Mouse (Mus musculus): ENCODE measurements around the gene Raver2.

DNA sequence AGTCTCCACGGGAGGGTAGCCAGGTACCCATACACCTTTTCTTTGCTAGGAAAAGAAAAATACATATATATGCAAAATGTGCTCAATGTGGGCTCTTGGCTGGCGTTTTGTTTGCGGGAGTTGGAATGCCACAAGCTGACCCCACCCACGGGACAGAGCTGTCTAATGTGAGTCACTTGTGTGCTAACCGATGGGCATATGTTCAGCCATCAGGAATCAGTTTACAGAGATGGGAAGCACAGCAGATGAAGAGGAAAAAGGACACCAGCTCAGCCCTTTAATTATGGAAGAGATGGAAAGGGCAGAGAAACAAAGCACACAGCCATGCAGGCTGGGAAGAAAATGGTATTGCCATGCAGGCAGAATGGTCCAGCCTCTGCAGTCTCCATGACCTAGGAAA, 42.2 kb upstream of the Raver2 start:
- no peak for TF ChIP-seq CTCF (IDR thresholded peaks at IDR 0.05; ENCODE audit: low read depth)
- TF ChIP-seq EP300 (IDR thresholded peaks at IDR 0.05; ENCODE audit: low read depth) = no peak

Data from liver, embryonic 14.5 days (tissue).